Mouse (Mus musculus) adrenal gland, adult 8-10 months (tissue): ENCODE data around the gene Pfkfb3. TPM values are rescaled to one million over a fixed set of nuclear protein-coding genes. Genes with fewer than 3 reads are reported as not detected.
A peak's percentile ranks its signal among the peaks of the same experiment; 100 is the strongest.

Source experiments
- DNase-seq: peaks from one replicate; pipeline ENCODE4 v3.0.0; 2022
- total RNA-seq, 4 experiments: library from RNA; stranded (reverse); gene quantifications; 2 replicates each; pipeline ENCODE4 v1.2.4; 2022

The Pfkfb3 gene
- total RNA-seq, 4 experiments from 2014 or later, result 62.7 to 118 (median 75.9) TPM

DNA sequence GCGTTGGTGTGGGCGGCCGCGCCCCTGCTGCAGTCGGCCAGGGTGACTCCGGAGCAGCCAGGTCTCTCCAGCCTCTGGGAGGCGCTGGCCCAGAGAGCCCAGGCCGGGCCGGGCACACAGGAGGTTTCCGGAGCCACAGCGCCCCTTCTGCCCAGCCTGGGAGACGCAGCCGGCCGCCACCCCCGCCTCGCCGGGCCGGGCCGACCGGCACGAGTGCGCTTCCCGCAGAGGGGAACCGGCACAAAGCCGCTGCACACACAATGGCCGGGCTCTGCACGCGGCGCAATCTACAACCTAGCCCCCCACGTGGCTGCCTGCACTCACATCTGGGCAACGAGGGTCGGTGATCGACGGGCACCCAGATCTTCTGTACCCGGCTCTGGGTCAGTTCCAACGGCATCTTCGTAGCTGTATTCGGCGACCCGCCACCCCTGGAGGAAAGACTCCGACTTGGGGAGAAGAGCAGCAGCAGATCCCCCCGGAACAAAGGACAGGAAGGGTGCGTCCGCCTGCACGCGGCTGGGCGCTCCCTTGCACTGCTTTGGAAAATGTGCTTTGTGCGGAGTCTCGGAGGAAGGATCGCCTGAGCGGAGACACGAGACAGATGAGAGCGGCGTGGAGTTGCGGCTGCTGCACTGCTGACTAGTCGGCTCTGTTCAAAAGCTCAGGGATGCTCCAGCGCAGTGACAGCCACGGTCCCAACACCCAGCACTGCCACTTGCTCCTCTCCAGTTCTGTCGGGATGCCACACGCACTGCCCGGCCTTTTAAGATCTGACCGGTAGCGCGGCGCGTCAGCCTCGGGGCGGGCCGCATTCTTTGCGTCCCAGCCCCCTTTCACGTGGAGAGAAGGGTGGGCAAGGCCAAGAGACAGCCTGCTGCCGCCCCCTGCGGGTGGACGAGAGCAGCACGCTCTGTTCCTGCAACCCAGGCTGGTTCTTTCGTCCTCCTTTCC is 52.3 kb downstream of the Pfkfb3 start:
- DNase-seq, result peak; percentile 90

DNA sequence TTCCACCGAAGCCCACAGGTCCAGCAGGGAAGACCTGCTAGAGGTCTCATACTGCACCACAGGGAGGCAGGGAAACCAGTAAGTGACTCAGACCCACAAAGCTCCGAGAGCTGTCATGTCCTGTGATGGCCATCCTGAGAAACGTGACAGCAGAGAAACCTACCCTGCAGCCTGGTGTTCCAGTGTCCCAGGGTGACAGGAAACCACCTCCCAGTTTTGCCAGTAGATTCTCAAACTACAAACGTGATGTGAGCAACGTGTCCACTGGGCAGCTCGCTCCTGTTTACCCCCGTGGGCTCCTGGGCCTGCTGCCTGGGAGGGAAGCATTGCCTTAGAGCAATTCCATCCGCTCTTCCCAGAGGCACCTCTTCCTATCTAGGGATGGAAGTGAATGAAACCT is 53.2 kb downstream of the Pfkfb3 start:
- DNase-seq, result no peak

DNA sequence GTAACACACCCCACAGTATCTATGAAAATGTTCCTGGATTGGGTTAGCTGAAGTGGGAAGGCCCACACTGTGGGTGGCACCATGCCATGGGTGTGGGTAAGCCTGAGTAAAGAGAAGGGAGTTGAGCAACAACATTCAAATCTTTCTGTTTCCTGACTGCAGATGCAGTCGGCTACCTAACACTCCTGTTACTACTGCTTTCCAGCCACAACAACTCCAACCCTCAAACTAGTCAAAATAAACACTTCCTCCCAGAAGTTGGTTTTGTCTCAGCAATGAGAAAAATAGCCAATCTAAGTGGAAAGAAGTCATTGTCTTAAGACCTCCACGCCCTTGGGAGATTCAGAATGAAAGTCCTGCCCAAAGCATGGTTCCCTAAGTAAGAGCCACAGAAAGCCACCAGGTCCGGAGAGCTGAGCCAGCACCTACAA is 57.3 kb downstream of the Pfkfb3 start:
- DNase-seq, result no peak

GRCm38 (mm10) chr2:11494841-11495255 is 59.0 kb downstream of the Pfkfb3 start:
- peak; percentile 33 for DNase-seq

- no peak for DNase-seq
Observed at GRCm38 (mm10) chr2:11492855-11493254, 61.0 kb downstream of the Pfkfb3 start.

DNA sequence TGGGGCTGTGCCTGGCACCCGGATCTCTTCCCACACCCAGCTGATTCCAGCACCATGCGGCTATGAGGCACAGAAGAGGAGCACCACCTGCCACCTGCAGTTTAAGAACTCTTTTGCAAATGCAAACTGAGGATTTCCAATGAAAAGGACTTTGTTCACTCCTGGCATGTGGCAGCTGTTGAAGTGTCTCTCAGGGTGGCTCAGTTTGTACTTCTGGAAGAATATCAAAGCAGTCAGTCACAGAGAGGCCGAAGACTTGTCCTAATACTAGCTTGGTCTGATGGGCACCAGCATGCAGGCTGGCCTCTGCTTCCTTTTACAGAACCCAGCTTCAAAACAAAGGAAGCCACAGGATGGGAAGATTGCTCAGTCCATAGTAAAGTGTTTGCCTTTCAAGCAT is 62.4 kb downstream of the Pfkfb3 start:
- DNase-seq, result no peak

- DNase-seq, result no peak
Observed at GRCm38 (mm10) chr2:11490554-11490953, 63.3 kb downstream of the Pfkfb3 start.

DNA sequence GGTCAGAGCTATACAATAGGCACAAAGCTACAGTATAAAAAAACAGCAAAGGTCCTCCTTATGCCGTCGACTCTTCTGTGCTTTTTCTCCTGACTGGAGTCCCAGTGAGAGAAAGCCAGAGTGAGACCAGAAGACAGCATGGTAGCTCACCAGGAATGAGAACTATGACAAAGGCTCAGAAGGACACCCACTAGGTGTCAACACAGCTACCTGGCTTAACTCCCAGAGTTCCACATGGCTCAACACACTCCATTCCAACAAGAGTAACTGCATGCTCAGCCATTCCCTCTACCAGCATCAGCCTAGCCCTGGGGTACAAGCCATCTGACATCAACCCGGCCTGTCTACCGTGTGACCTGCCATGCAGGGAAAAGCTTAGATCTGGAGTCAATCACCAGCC is 70.7 kb downstream of the Pfkfb3 start:
- DNase-seq, result no peak

DNA sequence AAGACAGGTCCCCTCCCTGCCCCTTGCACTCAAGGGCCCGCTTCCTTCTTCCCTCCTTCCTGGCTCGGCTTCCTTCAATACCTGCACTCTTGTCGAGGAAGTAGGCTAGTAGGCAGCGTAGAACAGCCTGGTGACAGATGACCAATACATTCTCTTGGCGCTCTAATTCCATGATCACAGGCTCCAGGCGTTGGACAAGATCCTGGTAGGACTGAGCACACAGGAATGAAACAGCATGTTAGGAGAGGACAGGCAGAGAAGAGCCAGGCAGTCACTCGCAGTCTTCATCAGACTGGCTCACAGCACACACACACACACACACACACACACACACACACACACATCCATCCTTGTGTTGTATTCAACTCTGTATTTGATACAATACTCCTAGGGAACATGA is 71.5 kb downstream of the Pfkfb3 start:
- no peak for DNase-seq

DNA sequence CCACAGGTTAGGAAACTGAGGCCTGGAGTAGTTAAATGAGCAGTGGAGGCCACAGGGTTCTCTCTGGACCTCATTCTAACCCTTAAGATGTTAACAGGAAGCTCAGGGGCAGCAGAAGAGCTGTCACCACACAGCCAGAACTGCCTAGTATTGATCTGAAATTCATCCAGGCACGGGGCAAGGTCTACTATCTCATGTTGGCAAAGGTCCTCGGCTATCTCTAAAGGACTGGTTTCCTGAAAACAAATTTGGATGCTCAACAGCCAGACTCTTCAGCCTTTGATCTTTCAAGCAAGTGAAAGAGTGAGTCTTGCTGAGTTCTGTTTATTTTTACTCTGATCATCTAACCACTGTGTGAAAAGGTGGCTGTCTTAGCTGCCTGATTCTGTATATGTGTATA is 74.9 kb downstream of the Pfkfb3 start:
- no peak for DNase-seq

- no peak for DNase-seq
Observed at GRCm38 (mm10) chr2:11475316-11475715, 78.6 kb downstream of the Pfkfb3 start.

DNA sequence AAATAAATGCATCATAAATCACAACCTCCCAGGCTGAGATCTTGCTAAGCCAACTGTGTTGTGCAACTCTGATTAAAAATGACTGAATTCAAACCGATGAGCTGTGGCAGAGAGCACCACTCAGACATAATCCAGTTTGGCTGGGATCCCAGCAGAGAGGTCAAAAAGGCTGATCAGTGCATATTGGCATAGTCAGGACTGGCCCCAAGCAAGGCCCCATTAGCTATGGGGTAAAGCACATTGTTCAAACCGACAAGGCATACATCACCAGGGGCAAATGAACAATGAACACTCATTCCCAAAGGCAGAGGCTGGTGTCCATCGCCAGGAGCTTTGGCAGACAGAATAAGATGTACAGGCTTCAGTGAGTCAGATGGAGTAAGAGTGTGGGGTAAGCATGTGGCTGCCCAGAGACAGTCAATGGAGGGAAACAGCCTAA is 89.2 kb downstream of the Pfkfb3 start:
- no peak for DNase-seq

DNA sequence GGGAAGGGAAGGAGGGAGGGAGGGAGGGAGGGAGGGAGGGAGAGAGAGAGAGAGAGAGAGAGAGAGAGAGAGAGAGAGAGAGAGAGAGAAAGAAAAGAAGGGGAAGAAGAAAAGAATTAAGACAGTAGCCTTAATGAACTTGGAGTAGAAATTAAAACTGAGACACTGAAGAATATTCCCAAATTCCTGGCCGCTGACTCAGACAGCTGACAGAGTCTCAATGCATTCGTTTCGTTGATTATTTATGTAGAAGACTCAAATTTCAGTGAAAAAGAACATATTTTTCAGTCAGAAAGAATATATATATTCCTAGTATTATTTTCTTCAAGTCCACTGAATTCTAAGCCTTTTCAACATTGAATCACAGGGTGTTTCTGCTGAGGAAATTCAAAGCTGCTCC is 92.9 kb downstream of the Pfkfb3 start:
- DNase-seq, result no peak

GRCm38 (mm10) chr2:11458494-11458893 is 95.4 kb downstream of the Pfkfb3 start:
- no peak for DNase-seq

DNA sequence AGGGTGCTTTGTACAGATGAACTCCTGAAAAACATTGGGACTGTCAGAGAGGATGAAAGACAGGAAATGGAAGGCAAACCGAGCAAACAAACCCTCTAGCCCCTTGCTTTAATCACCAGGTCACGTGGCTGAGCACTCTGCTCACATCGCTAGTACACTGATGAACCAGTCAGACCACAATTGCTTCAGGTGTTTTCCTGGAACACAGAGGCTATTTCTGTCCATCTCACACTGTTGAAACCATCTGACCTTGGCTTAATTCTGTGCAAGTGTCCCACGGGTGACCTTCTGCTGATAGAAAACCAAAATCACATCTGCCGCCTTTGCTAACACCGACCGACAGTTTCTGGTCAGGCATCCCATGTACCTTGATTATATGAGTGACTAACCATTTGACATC is 96.0 kb downstream of the Pfkfb3 start:
- DNase-seq, result no peak

DNA sequence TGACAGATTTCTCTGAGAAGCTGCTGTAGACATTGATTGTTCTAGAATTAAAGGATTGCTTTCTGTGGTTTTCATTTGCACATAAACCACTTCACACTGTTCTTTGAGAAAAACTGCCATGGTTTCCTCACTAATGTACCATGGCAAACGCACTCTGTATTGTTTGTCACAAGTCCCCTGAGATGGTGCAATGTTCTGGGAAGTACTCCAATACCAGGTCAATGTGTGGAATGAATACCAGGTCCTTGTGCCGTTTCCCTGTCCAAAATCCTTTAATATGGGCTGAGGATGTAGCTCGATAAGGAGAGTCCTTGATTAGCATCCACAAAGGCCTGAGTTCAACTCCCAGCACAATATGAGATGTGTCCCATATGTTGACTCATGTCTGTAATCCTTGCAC is 105.2 kb downstream of the Pfkfb3 start:
- DNase-seq, result no peak

DNA sequence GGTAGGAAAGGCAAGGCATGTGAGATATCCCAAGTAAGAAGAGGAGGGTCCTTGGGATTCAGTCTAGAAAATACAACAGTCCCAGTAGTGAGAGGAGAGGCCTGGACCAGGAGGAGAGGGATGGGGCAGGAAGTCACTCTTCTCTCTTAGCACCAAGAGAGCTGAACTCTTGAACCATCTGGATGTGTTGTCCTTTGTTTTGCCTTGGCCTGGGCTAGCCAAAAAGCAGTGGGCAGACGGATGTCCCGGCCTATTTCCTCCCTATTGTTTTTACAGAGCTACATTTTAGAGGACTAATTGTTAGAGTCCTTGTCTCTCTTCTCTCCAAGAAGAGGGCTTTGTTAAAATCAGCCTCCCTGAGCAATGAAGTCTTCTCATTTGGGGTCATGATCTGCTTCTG is 106.0 kb downstream of the Pfkfb3 start:
- DNase-seq, result no peak

- DNase-seq, result no peak
Observed at GRCm38 (mm10) chr2:11445722-11446121, 108.2 kb downstream of the Pfkfb3 start.

DNA sequence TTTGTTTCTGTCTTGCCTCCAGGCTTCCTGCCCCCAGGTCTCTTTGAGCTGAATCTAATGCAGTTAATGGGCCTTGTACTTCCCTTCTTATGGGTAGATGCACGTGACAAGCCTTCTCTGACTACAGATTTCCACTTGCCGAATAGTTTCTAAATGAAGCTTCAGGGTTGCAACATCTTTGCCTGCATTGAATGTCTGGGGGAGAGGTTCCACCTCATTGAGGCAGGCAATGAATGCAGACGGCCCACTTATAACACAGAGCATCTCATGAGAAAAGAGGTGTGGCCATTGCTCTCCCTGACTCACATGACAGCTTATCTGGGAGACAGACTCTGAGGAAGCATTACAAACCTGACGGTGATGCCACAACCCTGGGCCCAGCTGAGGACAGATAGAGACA is 112.0 kb downstream of the Pfkfb3 start:
- no peak for DNase-seq

DNA sequence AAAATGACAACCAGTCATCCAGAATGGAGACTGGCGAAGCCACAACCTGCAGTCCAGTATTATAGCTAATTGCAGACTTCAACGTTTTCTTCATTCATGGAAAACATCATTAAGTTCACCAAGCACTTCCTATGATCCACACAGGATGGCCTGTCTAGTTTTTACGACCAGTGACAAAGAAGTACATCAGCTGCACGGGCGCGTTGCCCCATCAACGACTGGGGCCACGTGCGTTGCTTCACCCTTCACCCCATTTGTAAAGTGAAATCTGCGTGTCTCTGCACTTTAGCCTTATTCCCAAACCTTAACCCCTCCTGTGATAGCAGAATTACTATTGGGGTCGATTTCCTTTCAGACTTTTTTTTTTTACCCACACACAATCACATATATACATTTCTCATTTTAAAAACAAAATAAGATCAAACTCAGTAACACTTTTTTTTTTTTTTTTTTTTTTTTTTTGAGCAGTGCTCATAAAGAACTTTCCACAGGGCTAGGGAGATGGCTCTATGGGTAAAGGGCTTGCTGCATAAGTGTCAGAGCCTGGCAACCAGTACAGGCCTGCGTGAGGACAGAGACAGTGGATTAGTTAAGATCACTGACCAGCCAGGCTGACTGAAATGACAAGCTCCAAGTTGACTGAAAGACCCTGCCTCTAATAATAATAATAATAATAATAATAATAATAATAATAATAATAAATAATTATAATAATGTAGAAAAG is 115.5 kb downstream of the Pfkfb3 start:
- DNase-seq, result no peak

- no peak for DNase-seq
Observed at GRCm38 (mm10) chr2:11436353-11436752, 117.5 kb downstream of the Pfkfb3 start.

DNA sequence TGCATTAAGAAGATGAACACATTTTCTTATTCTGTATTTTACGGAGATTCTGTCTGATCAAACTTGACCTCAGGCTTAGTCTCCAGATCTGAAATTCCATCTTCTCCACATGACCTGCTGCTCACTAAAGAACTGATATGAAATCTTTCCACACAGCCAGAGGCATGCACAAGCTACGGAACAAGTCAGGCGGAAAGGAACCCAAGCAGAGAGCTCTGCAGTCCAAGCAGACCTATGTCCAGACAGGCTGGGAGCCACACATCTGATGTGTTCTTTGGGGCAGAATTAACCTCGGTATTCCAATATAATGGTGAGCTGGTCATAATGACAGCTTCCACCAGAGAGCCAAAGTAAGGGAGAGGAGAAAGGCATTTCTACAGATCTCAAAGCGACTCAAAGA is 120.5 kb downstream of the Pfkfb3 start:
- DNase-seq, result no peak

GRCm38 (mm10) chr2:11429538-11429937 is 124.3 kb downstream of the Pfkfb3 start:
- peak; percentile 95 for DNase-seq

DNA sequence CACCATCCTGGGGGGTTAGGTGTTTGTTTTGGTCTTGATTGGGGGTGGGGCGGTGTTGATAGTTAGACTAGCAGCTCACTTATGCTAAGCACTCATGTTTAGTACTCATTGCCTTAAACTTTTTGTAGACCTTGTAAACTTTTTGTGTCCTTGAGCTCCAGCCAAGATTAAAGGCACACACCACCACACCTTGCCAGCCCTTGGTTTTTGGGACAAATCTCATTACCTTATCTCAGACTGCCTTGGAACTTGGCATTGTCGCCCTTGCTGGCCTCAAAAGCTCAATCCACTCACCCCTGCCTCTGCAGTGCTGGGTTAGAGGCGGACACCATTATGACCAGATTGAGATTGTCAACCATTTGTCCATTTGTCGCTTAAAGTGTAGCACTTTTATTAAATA is 125.3 kb downstream of the Pfkfb3 start:
- no peak for DNase-seq
